Mouse (Mus musculus) adrenal gland, postnatal 0 days (tissue): ENCODE data around the gene Lingo1. TPM values are rescaled to one million over a fixed set of nuclear protein-coding genes. Genes with fewer than 3 reads are reported as not detected.

Source experiments
- polyA plus RNA-seq: library from polyadenylated mRNA; unstranded; fragments of >200 nt; fragmentation: Nextera tagmentation; extraction: Ambion mirVana; gene quantifications from 2 replicates; pipeline ENCODE4 v1.2.1, GENCODE M21; 2015

Gene Lingo1
- 5.4 and 13.2 TPM in 2 replicates for polyA plus RNA-seq

DNA sequence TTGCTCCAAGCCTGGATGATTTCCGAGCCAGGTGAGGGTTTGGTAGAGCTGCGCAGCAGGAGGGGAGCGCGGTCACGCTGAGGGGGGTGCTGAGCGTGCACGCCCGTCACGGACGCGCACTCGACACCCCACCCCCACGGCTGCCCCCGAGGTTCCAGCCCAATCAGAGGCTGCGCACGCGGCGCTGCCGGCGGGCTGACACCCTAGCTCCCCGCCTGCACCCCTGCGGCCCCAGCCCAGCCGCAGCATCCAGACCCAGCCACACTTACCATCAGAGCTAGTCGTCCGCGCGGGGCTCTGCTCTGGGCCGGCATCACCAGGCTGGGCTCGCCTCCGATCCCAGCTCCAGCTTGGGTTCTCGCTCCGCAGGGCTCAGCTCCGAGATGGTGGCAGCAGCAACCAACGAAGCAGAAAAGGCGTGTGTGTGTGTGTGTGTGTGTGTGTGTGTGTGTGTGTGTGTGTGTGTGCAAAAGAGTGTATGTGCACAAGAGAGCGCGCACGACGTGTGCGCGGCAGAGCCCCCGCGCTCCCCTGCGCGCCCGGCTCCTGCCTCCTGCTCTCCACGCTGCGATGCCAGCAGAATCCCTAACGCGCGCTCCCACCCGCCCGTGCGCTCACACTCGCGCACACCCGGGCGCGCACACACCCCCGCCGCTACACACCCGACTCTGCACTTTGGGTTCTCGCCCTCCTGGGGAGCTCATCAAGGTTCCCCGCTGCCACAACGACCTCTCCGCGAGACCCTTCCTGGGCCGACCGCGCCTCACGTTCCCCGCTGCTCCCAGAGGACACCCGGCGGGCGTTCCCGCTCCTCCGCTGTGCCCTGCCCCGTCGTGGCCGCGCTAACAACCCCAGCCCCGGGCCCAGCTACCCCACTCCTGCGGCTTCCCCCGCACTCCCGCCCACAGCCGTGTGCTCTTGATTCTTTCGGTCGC, at the start of gene Lingo1:
Gene Lingo1 (minus strand): TSS at position 748 of the 935 bp plus-strand sequence.

Other genes starting within 250 kb of the Lingo1 start
- gene Odf3l1, start 68.2 kb upstream of the Lingo1 start, polyA plus RNA-seq: 0.16 and 0.25 TPM in 2 replicates
- gene Cspg4, start 68.6 kb upstream of the Lingo1 start, polyA plus RNA-seq: 4.4 TPM in 2 replicates
- 5.7 and 8.7 TPM in 2 replicates for gene Snx33, start 131.9 kb upstream of the Lingo1 start, polyA plus RNA-seq
- 112 and 123 TPM in 2 replicates for gene Imp3, start 141.0 kb upstream of the Lingo1 start, polyA plus RNA-seq
- 16.9 and 20.7 TPM in 2 replicates for gene Snupn, start 154.4 kb upstream of the Lingo1 start, polyA plus RNA-seq
- 23.3 and 28.3 TPM in 2 replicates for gene Ptpn9, start 198.5 kb upstream of the Lingo1 start, polyA plus RNA-seq